Mouse (Mus musculus) urinary bladder, postnatal 4 days (tissue): ENCODE measurements around the gene Lgmn.

Experiments
- DNase-seq, 2 experiments: peaks; one replicate each; pipeline ENCODE4 v3.0.0; 2021 to 2022; ENCODE audit warnings: low spot score in 2 of 2

The Lgmn gene

DNA sequence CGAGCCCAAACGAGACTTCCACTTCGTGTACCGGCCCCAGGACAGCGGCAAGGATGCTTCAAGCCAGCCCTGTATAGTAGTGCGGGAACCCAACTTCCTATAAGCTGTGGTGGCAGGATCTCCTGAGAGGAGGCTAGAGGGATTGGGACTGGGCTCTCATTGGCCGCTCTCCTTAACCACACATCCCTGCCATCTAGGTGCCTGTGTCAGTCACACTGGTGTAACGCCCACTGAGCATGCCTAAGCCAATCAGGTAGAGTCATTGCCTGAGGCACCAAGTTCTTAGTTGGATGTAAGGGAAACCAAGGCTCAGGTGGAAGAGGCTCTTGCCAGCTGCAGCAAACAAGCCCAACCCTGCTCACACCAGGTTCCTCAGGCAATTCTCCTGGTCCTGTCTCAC is 49.6 kb downstream of the Lgmn start:
- no peak for DNase-seq

DNA sequence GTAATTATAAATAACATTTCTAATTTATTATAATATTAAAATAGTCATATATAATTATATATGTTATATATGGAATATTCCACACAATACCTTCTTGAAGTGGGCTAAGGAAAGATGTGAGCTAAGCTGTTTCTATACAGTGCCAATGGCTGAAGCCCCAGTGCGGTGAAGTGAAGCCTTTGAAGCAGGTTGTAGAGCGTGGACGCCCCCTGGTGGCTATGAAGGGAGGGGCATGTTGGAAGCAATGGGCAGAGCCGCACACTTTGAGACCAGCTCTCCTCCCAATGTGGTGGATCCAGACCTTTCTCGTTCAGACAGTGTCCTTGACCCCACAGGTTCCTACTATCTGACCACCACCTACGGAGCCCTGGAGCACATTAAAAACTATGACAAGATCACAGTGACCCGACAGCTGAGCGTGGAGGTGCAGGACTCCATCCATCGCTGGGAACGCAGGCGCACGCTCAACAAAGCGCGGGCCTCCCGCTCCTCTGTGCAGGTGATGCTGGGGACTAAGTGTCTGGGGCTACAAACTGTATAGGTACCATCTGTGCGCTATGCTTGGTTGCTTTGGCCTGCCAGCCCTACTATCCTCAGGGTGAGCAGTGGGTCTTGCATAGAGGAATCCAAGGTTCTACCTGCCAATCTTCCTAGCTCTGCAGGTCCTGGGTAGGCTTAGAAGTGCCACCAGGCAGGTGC is 52.2 kb downstream of the Lgmn start:
- DNase-seq: peak; percentile 64 to 87

DNA sequence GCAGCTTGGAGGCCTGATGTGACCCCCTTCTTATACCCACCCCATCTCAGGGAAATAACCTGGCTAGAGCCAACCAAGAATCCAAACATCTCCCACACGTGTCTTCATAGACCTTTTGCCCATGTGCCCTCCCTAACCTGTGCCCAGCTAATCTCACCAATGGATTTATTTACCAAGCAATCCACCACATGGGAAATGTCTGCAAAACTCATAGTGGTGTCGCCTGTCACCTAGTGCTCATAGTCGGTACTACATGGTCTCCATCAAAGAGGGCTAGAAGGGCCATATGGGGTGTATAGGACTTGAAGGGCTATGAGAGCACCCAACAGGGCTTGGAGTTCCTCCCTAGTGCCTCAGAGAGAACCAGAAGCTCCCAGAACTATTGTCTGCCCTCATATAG is 54.8 kb downstream of the Lgmn start:
- DNase-seq: no peak

DNA sequence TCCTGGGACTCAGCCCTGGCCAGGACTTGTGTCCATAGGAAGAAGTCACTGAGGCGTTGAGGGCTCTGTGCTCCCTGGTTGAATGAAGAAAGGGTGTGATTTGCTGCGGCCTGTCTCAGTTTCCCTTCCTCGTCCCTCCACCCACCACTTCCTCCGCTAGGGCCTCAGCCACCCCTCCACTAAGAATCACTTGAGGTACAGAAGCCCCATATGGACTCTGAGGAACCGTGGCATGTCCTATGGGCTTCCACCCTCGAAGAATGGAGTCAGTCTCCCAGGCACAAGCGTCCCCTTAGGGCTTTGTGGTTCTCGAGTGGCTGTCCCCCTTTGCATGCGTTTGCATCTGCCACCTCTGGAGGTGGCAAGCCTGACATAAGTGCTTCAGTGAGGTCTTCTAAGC is 56.3 kb downstream of the Lgmn start:
- DNase-seq: no peak

DNA sequence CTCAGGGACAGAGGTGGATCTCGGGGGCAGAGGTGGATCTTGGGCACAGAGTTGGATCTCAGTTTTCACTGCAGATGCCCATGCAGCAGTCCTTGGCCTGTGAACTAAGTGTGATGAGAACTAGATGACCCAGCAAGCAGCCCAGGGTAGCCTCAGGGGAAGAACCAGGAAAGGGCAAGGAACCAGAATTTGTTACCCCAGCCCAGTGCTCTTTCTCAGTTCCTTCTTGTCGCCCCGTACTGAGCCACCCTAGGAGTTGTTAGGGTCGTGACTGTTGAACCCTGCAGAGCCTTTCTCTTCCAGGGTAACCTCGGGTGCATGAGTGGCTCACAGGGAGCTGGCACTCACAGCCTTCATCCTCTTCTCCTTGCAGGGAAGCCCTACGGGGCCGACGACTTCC is 57.4 kb downstream of the Lgmn start:
- DNase-seq: no peak

DNA sequence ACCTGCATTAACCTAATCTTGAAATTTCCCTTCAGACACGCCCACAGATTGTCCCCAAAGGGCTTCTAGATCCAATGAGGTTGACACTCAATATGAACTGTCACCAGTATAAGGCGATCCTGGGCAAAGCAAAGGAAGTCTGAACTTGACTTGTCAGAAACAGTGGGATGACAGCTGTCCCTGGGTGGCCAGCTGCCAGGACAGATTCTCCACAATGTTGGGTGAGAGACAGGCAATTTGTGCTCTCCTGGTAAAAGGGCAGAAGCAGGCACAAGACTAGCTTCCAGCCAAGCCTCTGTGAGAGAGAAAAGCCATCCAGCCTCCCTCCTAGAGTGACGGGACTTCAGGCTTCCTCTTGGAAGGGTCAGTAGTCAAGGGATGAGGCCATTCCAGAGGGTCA is 67.3 kb downstream of the Lgmn start:
- DNase-seq: no peak

DNA sequence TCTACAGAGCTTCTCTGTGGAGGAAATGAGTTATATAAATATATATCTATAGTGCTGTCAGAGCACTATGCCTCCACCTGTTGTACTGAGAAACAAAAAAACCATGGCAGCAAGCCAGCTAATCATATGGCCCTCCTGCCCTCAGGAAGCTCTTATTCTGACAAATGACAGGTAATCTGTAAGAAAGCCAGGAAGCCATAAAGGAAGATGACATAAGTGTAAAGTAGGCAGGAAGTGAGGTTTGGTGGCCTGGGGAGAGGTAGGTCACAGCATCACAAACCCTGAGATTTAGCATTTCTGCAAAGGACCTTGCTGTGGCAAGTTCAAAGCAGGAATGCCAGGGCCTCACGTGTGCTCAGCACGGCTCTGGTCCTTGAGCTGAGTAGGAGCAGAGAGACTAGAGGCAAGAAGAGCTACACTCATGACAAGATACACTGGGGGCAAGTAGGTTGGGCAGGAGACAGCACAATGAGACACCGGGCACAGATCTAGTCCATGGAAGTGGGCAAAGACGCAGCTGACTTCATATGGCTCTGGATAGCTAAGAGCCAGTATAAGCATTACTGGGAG is 68.6 kb downstream of the Lgmn start:
- no peak for DNase-seq

DNA sequence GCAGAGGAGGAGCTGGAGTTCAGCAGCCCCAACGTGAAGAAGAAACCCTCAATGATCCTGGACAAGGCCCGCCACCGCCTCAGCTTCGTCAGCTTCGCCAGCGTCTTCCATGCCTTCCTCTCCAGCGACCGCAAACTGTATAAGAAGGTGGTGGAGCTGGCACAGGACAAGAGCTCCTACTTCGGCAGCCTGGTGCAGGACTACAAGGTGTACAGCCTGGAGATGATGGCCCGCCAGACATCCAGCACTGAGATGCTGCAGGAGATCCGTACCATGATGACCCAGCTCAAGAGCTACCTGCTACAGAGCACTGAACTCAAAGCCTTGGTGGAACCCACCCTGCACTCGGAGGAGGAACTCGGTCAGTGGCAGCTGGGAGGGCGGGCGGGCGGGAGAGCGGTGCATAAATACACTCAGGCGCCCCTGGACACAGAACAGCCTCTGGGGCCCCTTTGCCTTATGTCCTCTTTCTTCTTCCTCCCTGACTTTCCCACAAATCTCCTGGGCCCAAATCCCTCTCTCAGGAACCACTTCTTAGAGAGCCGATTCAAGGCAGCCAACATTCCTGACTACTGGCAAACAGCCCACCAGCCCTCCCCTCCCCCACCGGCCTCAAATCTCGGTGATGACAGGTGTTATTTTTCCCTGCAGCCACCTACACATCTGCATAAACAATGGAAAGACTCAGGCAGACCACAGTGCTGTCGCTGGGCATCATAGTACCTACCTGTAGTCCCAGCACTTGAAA is 70.0 kb downstream of the Lgmn start:
- DNase-seq: no peak

DNA sequence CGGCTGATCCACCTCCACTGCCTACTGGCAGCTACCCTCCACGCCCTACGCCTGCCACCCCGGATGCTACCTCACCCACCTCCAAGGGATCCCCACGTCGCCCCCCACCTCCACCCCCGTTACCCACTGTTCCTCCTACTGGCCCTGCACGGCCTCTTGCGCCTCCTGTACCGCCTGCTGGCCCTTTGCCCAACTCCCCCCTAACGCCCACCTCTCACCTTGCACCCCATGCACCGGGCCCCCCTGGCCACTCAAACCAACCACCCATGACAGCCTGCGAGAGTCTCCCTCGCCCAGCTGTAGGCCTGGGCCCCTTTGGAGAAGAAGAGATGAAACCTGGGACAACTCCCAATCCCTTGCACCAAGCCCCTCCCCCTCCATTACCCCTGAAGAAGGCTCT is 71.1 kb downstream of the Lgmn start:
- no peak for DNase-seq

DNA sequence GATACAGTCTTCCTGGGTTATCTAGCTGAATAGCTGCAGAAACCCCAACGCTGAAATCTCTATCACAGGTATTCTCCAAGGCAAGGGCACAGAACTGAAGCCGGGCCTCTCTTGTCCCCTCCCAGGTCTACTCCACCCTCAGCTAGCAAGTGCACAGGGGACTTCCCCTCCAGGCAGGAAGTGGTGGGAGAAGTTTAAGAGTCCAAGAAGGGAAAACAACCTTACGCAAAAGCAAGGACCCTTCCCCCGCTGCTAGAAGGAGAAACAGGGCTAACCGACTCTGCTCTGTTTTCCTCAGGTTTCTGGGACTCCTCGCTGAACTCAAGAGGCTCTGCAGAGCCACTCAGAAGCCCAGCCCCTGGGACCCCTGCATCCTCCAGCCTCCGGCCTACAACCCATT is 71.5 kb downstream of the Lgmn start:
- DNase-seq: no peak

DNA sequence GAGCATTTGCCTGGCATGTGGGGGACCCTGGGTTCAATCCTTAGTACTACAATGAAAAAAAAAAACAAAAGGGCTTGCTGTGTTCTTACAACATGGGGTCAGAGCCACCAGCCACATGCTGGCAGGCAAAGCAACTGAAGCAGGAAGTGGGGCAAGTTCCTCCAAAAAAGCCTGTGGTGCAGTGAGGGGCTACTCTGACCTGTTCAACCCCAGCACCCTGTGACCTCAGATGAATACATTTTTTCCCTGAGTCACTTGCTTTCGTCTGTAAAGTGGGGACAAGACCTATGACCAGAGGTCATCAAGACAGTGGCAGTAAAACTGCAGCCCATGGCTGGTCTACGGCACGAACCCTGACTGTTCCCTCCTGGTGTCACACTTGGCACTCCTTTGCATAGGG is 72.5 kb downstream of the Lgmn start:
- no peak for DNase-seq

DNA sequence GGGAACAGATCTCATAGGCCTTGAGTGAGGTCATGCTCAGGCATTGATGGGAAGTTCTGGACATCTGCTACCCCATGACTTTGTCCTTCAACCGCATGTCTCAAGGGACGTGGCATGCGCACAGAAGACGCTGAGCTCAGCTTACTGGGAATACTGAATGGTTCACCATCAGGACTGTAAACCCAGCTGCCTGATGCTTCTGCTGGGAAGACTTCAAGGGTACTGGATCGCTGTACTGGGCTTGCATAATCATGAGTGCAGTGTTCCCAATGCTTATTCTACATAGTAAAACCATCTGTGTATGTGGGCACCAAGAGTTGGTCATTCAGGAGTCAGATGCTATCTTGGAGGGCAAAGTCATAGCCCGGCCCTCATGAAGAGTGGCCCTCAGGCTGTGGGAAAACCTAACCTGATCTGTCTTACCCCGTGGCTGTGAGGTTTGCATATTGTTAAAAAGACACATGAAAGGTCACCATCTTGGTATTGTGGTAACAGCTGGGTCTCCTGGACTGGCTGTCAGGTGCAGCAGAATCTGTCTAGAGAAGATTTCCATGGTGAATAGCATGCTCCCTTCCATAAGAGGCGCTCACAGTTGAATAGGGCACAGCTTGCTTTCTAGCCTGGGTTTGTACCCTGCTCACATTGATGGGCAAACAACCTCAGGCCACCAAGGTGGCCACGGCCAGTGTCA is 73.3 kb downstream of the Lgmn start:
- no peak for DNase-seq

DNA sequence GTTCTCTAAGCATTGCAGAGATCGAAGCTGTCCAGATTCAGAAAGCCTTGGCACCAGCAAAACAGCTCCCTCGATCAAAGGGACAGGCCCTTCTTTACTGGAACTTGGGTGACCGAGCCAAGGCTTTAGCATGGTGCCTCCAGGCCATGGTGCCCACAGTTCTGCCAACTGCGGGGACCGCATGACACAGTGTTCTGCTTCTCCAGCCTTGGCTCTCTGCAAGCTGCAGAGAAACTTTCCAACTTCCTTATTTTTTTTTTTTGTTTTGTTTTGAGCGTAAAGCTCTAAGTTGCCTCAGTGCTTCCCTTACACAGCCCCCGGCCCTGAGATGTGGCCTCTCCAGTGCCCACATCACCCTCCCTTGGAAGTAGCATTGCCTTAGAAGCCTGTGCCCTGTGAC is 74.6 kb downstream of the Lgmn start:
- DNase-seq: no peak

DNA sequence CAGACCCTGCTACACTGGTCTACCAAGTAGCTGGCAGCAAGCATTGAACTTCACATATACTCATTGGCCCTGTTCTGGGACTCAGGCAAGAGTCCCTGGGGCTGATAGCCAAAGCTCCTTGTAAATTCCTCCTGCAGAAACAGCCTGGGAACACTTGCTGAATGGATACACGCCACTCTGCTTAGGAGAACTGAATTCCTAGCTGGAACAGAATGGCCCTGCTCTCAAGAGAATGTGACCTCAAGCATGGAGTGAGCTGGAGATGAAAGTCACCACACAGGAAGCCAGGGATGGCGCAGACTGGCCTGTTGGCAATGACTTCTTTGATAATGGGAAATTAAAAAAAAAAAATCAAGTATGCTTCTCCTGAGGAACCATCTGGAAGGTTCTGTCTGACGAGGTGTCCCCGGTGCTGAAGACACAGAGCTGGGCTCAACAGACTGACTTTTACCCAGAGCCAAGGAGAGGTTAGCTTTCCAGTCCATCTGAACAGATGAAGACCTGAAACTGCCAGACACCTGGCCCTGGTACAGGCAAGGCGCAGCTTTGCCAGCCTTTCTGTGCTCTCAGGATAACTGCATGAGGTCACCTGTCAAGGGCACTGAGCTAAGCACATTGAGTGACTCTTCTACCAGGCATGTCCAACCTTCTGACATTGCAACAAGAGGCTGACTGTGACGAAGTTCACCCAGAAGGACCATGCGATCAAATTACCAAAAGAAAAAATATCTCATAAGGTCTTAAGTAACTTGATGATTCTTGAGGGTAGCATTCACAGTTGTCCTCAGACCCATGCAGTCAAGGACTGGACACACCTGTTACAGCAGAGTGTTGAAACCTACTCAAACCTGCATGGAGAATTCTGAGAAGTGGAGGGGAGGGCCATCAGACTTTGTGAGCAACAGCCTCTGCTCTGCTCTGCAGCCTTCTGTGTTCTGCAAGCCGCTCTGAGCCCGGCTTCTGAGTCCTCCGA is 78.1 kb downstream of the Lgmn start:
- no peak for DNase-seq

DNA sequence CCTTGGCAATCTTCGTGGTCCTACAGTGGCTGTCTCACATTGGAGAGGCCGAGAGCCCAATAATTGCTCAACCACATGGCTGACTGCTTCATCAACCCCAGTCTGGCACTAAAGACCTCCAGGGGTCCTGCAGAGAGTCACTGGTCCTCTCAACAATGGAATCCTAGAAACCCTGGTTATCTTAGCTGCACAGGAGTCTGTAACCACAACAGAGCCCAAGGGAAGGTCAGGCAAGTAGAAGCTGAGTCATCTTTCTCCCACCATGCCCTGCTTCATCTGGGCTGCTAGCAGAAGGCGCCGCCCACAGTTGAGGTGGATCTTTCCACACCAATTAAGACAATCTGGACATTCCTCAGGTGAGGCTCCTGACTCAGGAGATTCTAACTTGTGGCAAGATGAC is 80.2 kb downstream of the Lgmn start:
- no peak for DNase-seq

DNA sequence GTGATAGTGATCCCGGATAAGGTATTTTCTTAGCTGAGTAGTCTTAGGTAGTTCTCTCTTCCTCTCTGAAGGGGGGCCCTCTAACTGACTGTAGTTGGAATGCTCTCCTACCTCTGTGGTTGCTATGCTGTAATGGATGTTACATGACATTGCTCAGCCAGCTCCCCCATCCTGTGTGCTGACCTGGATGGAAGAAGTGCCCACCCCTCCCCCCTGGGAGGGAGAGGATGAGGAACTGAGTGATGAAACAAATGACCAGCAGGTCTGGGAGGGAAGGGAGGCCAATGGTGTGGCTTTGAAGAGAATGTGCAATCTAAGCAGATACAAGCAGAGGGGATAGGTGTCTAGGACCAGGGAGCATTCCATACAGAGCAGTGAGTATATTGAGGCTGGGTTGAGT is 82.8 kb downstream of the Lgmn start:
- no peak for DNase-seq

DNA sequence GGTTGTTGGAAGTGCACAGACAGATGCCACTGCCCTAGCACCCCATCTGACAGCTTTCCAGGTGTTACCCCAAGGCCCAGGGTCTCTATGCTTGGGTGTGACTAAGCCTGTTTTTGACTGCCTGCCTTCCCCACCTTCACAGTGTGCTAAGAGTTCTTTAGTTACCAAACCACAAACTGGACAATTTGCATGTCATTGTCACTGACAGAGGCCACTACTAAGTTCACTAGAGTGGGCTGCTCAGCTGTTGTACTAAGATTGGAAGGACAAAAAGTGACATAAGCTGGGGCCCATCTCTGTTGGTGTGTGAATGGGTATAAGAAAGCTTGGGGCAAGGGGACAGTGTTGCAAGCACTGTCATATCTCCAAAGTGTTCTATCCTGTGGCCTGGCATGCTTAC is 83.8 kb downstream of the Lgmn start:
- DNase-seq: no peak

DNA sequence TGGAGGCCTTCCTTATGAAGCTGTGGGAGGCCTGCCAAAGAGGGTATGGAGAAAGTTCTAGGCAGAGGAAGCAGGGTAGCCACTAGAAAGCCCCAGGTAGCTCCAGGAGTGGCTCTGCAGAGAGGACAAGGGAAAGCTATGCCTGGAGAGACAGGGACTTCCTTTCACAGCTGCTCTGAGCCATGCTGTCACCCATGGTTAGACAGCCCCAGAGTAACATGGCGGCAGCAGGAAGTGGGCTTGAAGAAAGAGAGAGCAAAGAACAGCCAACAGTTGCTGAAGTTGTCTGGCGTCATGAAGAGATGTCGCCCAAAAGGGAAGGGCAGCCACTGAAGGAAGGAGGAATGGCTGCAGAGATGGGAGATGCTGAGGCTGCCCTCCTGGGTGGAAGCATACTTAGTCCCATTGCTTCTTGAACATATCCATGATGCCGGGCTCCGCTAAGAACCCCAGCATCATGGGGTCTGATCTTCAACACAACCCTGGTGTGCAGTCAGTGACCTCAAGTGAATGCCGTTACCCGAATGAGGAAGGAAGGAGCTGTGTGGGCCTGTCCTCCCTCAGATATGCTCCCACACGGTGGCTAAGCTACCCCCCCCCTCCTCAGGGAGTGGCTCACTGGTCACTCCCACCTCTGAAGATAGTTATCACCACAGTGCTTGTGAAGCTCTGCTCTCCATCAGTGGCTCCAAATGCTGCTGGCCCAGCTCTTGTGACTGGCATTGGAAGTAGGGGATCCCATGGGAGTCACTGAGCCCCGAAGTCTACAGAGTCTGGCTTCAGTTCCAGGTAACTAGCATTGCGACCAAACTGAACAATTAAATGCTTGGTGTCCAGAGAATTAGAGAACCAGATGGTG is 85.3 kb downstream of the Lgmn start:
- no peak for DNase-seq

DNA sequence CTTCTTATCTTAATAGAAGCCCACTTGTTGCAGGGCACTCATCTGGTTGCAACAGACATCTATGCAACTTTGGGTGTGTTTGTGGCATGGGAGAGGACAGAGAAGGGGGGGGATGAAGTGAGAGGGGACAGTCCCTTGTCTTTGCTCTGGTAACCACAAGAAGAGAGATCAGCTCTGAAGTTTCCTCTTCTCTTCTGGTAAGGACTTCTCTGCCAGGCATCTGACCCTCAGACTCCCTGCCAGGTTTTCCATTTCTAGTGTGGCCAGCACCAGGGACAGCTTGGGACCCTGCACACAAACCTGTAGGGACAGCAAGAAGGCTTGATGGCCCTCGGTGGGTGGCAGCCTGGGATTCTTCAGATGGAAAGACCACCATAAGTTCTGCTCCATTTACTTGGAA is 88.6 kb downstream of the Lgmn start:
- no peak for DNase-seq

DNA sequence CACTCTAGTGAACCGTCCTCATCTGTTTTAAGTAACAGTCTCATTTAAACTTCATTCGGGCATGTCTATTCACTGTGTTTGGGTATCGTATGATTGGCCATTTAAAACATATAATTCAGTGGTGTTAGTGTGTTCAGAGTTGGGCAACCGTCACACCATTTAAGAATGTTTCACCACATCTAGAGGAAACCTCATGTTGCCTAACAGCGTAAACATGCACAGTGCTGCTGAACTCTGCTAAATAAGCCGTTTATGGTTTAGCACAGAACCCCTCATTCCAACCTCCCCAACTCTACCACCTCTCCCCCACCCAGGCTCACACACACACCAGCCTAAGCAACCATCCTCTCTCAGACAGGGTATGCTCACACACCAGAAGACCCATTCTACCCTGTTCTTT is 91.2 kb downstream of the Lgmn start:
- DNase-seq: no peak

DNA sequence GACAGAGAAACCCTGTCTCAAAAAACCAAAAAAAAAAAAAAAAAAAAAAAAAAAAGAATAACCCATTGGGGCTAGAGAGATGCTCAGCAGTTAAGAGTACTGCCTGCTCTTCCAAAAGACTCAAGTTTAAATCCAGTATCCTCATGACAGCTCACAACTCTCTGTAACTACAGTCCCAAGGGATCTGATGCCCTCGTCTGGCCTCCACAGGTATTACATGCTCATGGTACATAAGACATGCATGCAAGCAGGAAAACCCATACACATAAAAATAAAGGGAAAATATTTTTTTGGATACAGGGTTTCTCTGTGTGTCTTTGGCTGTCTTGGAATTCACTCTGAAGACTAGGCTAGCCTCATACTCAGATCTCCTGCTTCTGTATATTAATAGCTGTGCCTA is 93.1 kb downstream of the Lgmn start:
- no peak for DNase-seq
